Mouse (Mus musculus): ENCODE measurements around the gene Gadd45gip1. TPM values are rescaled to one million over a fixed set of nuclear protein-coding genes. Genes with fewer than 3 reads are reported as not detected.

Gadd45gip1 gene
- polyA plus RNA-seq, 1 experiment from 2014 or later = 38.6 TPM

GRCm38 (mm10) chr8:84785756-84786677 lies 45.3 kb upstream of the Gadd45gip1 start:
- Histone ChIP-seq H3K27ac (ENCODE audit: low read depth, low read length) (no peak overlapping the region), H3K36me3 (ENCODE audit: control insufficient read depth, insufficient read depth, low read length) (no peaks in the 10 kb centered on the region), H3K4me2 (ENCODE audit: low read depth) (no peak overlapping the region), H3K27me3 (ENCODE audit: control insufficient read depth, insufficient read depth, low read length) (peaks cover 100% of the 10 kb centered on the region), H3K4me3 (ENCODE audit: low read depth, low read length) (no peak overlapping the region), H3K4me1 (ENCODE audit: control insufficient read depth, insufficient read depth, low read length) (no peaks in the 10 kb centered on the region), H3K9me3 (ENCODE audit: control insufficient read depth, low read length) (no peaks in the 10 kb centered on the region), H3K9ac (ENCODE audit: low read length) (no peak overlapping the region)
- WGBS = under 1% methylated on average over 38 of the region's 38 CpGs
- DNase-seq (ENCODE audit: low spot score) (no peak), ATAC-seq (ENCODE audit: insufficient read depth, low FRiP score, low TSS enrichment) (no peak)

- H3K4me2 ChIP-seq (ENCODE audit: low read depth) = no peak overlapping the region
- WGBS = 3% methylated on average over 11 of the region's 11 CpGs
- DNase-seq (ENCODE audit: low spot score) = no peak
These were observed 44.4 kb upstream of the Gadd45gip1 start for GRCm38 (mm10) chr8:84786801-84787467.

DNA sequence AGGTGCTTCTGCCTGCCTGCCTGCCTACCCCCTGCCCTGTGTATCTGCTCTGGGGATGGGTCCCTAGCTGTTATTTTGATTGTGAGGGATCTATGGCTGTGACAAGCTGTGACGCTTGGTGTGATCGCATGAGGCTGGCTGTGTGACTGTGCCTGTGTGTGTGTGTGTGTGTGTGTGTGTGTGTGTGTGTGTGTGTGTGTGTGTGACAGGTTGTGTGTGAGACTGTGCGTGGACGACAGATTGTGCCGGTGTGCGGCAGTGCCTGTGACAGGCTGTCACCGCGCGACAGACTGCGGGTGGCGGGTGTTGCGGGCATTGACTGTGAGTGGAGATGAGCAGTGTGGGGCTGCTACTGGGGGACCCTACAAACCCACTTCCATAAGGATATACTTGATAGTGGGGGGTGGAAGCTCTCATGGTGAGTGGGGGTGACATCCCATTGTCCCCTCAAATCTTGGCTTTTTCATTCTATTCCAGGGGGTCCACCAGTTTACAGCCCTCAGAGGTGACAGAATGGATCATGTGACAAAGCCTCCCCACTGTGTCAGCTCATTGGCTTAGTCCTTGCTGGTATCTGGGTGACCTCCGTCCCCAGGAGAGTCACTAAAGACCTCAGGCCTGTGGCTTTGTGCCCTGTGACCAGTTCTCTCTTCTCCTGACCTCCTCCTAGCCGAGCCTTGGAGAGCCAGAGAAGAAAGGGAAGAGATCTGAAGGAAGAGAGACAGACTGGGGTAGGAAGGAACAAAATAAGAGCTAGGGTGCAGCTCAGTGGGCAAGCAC lies 43.6 kb upstream of the Gadd45gip1 start:
- no peak overlapping the region for H3K27ac ChIP-seq (ENCODE audit: low read depth, low read length)
- no peak overlapping the region for H3K4me2 ChIP-seq (ENCODE audit: low read depth)
- WGBS = 1% methylated on average over 14 of the region's 14 CpGs
- no peaks in the 10 kb centered on the region for H3K36me3 ChIP-seq (ENCODE audit: control insufficient read depth, insufficient read depth, low read length)
- no peak overlapping the region for H3K9ac ChIP-seq (ENCODE audit: low read length)
- H3K4me3 ChIP-seq (ENCODE audit: low read depth, low read length) = no peak overlapping the region
- peaks cover 97% of the 10 kb centered on the region for H3K27me3 ChIP-seq (ENCODE audit: control insufficient read depth, insufficient read depth, low read length)
- DNase-seq (ENCODE audit: low spot score) = no peak
- ATAC-seq (ENCODE audit: insufficient read depth, low FRiP score, low TSS enrichment) = no peak
- H3K4me1 ChIP-seq (ENCODE audit: control insufficient read depth, insufficient read depth, low read length) = no peaks in the 10 kb centered on the region
- H3K9me3 ChIP-seq (ENCODE audit: control insufficient read depth, low read length) = no peaks in the 10 kb centered on the region

More at GRCm38 (mm10) chr8:84786801-84787467, 44.4 kb upstream of the Gadd45gip1 start:
- Histone ChIP-seq H3K4me3 (ENCODE audit: low read depth, low read length) (no peak overlapping the region), H3K9ac (ENCODE audit: low read length) (no peak overlapping the region), H3K27ac (ENCODE audit: low read depth, low read length) (no peak overlapping the region), H3K36me3 (ENCODE audit: control insufficient read depth, insufficient read depth, low read length) (no peaks in the 10 kb centered on the region), H3K4me1 (ENCODE audit: control insufficient read depth, insufficient read depth, low read length) (no peaks in the 10 kb centered on the region), H3K27me3 (ENCODE audit: control insufficient read depth, insufficient read depth, low read length) (peaks cover 97% of the 10 kb centered on the region), H3K9me3 (ENCODE audit: control insufficient read depth, low read length) (no peaks in the 10 kb centered on the region)
- ATAC-seq (ENCODE audit: insufficient read depth, low FRiP score, low TSS enrichment) = no peak

- ATAC-seq (ENCODE audit: insufficient read depth, low FRiP score, low TSS enrichment) = no peak
- no peaks in the 10 kb centered on the region for H3K36me3 ChIP-seq (ENCODE audit: control insufficient read depth, insufficient read depth, low read length)
- no peak for DNase-seq (ENCODE audit: low spot score)
- H3K27ac ChIP-seq (ENCODE audit: low read depth, low read length) = no peak overlapping the region
- H3K27me3 ChIP-seq (ENCODE audit: control insufficient read depth, insufficient read depth, low read length) = peaks cover 97% of the 10 kb centered on the region
- no peaks in the 10 kb centered on the region for H3K4me1 ChIP-seq (ENCODE audit: control insufficient read depth, insufficient read depth, low read length)
- H3K9ac ChIP-seq (ENCODE audit: low read length) = no peak overlapping the region
- no peaks in the 10 kb centered on the region for H3K9me3 ChIP-seq (ENCODE audit: control insufficient read depth, low read length)
- no peak overlapping the region for H3K4me2 ChIP-seq (ENCODE audit: low read depth)
- 14% methylated on average over 11 of the region's 11 CpGs for WGBS
- no peak overlapping the region for H3K4me3 ChIP-seq (ENCODE audit: low read depth, low read length)
These were observed 42.4 kb upstream of the Gadd45gip1 start for GRCm38 (mm10) chr8:84788896-84789295.

GRCm38 (mm10) chr8:84789345-84789744 lies 42.0 kb upstream of the Gadd45gip1 start:
- Histone ChIP-seq H3K4me3 (ENCODE audit: low read depth, low read length) (no peak overlapping the region), H3K9ac (ENCODE audit: low read length) (no peak overlapping the region), H3K27ac (ENCODE audit: low read depth, low read length) (no peak overlapping the region), H3K4me1 (ENCODE audit: control insufficient read depth, insufficient read depth, low read length) (no peaks in the 10 kb centered on the region), H3K9me3 (ENCODE audit: control insufficient read depth, low read length) (no peaks in the 10 kb centered on the region), H3K4me2 (ENCODE audit: low read depth) (no peak overlapping the region), H3K36me3 (ENCODE audit: control insufficient read depth, insufficient read depth, low read length) (no peaks in the 10 kb centered on the region), H3K27me3 (ENCODE audit: control insufficient read depth, insufficient read depth, low read length) (peaks cover 97% of the 10 kb centered on the region)
- DNase-seq (ENCODE audit: low spot score) (no peak), ATAC-seq (ENCODE audit: insufficient read depth, low FRiP score, low TSS enrichment) (no peak)
- 57% methylated on average over 5 of the region's 5 CpGs for WGBS

DNA sequence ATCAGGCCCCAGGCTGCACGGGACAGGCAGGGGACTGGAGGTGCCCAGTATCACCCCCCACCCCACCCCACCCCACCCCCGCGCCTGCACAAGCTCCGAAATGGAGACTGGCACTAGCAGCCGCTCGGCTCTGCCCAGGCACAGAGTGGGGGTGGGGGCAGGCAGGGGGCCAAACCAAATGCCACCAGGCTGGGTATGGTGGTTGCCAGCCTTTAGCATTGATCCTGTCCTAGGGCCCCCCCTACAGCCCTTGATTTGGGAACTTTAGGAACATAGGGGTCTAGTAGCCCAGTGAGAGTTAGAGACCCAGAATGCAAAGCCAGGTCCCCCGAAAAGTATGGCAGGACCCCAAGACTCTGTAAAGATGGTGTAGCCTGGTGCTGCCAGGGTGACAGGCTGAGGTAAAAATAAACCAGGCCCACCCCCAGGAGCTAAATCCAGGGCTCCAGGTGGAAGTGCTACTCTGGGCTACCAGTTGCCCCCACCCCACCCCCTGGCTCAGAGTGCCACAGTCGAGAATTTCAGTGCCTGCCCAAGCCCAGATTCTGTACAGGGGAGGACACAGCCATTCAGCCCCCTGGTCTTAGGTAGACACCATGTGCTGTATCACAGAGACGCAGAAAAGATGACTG lies 41.4 kb upstream of the Gadd45gip1 start:
- no peak for DNase-seq (ENCODE audit: low spot score)
- Histone ChIP-seq H3K9ac (ENCODE audit: low read length) (no peak overlapping the region), H3K36me3 (ENCODE audit: control insufficient read depth, insufficient read depth, low read length) (no peaks in the 10 kb centered on the region), H3K9me3 (ENCODE audit: control insufficient read depth, low read length) (no peaks in the 10 kb centered on the region), H3K27ac (ENCODE audit: low read depth, low read length) (no peak overlapping the region), H3K4me3 (ENCODE audit: low read depth, low read length) (no peak overlapping the region), H3K4me2 (ENCODE audit: low read depth) (no peak overlapping the region), H3K27me3 (ENCODE audit: control insufficient read depth, insufficient read depth, low read length) (peaks cover 97% of the 10 kb centered on the region), H3K4me1 (ENCODE audit: control insufficient read depth, insufficient read depth, low read length) (no peaks in the 10 kb centered on the region)
- 78% methylated on average over 9 of the region's 9 CpGs for WGBS
- ATAC-seq (ENCODE audit: insufficient read depth, low FRiP score, low TSS enrichment) = no peak

DNA sequence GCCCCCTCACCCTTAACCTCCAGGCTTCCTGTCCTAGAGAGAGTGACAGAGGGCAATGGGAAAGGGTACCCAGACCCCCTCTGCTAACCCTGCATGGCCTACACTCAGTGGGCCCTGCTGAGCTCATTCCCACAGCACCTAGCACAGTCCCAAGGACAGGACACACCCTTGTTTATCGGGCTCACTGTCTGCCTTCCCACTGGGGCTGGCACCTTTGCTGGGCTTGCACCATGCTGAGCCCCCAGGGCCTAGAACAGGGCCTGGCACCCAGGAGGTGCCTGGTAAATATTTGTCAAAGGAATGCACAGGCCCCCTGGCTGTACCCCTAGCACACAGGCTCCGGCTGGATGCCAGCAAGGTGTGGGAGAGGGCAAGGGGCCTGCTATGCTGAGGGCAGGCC lies 40.8 kb upstream of the Gadd45gip1 start:
- ATAC-seq (ENCODE audit: insufficient read depth, low FRiP score, low TSS enrichment) = no peak

GRCm38 (mm10) chr8:84792429-84792947 lies 38.8 kb upstream of the Gadd45gip1 start:
- ATAC-seq (ENCODE audit: insufficient read depth, low FRiP score, low TSS enrichment) (no peak), DNase-seq (ENCODE audit: low spot score) (no peak)
- Histone ChIP-seq H3K27me3 (ENCODE audit: control insufficient read depth, insufficient read depth, low read length) (peaks cover 97% of the 10 kb centered on the region), H3K4me1 (ENCODE audit: control insufficient read depth, insufficient read depth, low read length) (no peaks in the 10 kb centered on the region), H3K9ac (ENCODE audit: low read length) (no peak overlapping the region), H3K27ac (ENCODE audit: low read depth, low read length) (no peak overlapping the region), H3K36me3 (ENCODE audit: control insufficient read depth, insufficient read depth, low read length) (no peaks in the 10 kb centered on the region), H3K4me2 (ENCODE audit: low read depth) (no peak overlapping the region), H3K9me3 (ENCODE audit: control insufficient read depth, low read length) (no peaks in the 10 kb centered on the region), H3K4me3 (ENCODE audit: low read depth, low read length) (no peak overlapping the region)
- 76% methylated on average over 12 of the region's 12 CpGs for WGBS

More for the DNA sequence above, 40.8 kb upstream of the Gadd45gip1 start:
- Histone ChIP-seq H3K36me3 (ENCODE audit: control insufficient read depth, insufficient read depth, low read length) (no peaks in the 10 kb centered on the region), H3K27me3 (ENCODE audit: control insufficient read depth, insufficient read depth, low read length) (peaks cover 97% of the 10 kb centered on the region), H3K9ac (ENCODE audit: low read length) (no peak overlapping the region), H3K4me1 (ENCODE audit: control insufficient read depth, insufficient read depth, low read length) (no peaks in the 10 kb centered on the region), H3K4me2 (ENCODE audit: low read depth) (no peak overlapping the region), H3K9me3 (ENCODE audit: control insufficient read depth, low read length) (no peaks in the 10 kb centered on the region), H3K27ac (ENCODE audit: low read depth, low read length) (no peak overlapping the region), H3K4me3 (ENCODE audit: low read depth, low read length) (no peak overlapping the region)
- no peak for DNase-seq (ENCODE audit: low spot score)
- WGBS = 52% methylated on average over 2 of the region's 2 CpGs

Measured in neural tube, embryonic 11.5 days (tissue).